Mouse (Mus musculus) myocyte (in vitro differentiated cells): ENCODE results near the gene Gpr160.

Experiments used
- E2F4 ChIP-seq: IDR thresholded peaks from one replicate; pipeline ENCODE4 v1.6.1; 2011; ENCODE audit warnings: mild to moderate bottlenecking, control low read depth, moderate library complexity; ENCODE audit not compliant: insufficient read depth
- POLR2A ChIP-seq: IDR thresholded peaks from one replicate; pipeline ENCODE4 v1.6.1; 2011; ENCODE audit warnings: low read depth, mild to moderate bottlenecking, control low read depth, moderate library complexity; ENCODE audit not compliant: insufficient read length

GRCm38 (mm10) chr3:30869995-30870394, 14.2 kb downstream of the Gpr160 start:
- TF ChIP-seq E2F4 (no peak), POLR2A (no peak)
